Mouse (Mus musculus) R1 (cell line): ENCODE measurements at regions not wholly inside any gene's neighbourhood (a gene's known extent, or its start where the extent isn't known, plus 50 kb on each side); places are given as distances from the start of the nearest gene placed in this dataset.

ENCODE experiments used
- DNase-seq: peaks from one replicate; pipeline ENCODE4 v3.0.0-alpha.2; 2018; ENCODE audit warnings: low read depth, low spot score

DNA sequence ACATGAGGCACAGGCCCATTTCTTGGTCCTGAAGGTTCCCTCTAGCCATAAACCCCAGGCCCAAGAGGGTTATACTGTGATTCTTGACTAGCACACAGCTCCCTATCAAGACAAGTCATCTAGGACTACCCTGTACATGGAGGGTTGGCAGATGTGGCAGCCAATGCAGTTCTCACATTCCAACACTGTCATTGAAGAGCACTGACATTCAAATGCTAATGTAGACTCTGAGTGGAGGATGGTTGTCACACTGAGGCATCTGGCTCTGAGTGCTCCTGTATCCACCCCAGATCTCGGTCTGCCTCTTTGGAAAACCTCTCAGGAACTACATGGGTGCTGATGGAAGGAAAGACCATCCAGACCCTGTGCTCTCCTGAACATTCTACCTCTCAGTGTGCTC lies 900.5 kb upstream of the 1700015G11Rik start:
- peak; percentile 45 for DNase-seq

DNA sequence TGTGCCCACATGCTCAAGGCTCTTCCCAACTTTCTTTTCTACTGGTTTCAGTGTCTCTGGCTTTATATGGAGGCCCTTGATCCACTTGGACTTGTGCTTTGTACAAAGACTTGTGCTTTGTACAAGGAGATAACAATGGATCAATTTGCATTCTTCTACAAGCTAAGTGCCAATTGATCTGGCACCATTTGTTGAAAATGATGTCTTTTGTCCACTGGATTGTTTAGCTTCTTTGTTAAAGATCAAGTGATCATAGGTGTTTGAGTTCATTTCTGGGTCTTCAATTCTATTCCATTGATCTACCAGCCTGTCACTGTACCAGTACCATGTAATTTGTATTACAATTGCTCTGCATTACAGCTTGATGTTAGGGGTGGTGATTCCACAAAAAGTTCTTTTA lies 895.8 kb upstream of the 1700015G11Rik start:
- peak; percentile 44 for DNase-seq

DNA sequence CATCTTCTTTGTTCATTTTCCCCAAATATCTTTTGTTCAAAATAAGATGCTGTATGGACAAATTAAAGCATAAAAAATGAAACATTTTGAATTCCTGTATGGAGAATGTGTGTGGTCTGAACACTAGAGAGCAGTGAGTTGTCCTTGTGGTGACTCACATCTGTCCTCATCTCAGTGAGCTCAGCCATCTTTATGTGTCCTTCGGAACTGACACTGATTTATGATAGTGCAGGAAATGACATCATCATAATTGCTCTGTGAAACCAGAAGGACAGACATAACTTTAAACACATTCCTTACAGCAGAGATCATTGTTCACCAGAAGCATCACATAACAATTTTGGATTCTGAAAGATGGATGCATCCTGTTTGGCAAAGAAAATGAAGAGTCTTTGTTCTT lies 850.2 kb upstream of the 1700015G11Rik start:
- DNase-seq = no peak

DNA sequence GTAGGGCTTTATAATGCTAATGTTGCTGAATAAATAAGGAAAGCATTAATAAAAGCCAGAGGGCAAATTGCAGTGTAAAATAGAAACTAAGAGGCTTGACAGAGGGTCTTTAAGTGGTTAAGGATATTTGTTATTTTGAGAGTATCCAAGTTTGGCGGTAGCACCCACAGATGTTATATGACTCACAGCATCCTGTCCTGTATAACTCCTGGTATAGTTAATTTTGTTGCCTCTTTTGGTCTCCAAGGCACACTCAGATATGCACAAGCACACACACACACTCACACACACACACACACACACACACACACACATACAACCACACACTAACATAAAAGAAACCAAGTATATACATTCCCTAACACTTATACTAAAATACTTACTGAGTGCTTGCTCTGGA lies 806.8 kb upstream of the 1700015G11Rik start:
- no peak for DNase-seq

DNA sequence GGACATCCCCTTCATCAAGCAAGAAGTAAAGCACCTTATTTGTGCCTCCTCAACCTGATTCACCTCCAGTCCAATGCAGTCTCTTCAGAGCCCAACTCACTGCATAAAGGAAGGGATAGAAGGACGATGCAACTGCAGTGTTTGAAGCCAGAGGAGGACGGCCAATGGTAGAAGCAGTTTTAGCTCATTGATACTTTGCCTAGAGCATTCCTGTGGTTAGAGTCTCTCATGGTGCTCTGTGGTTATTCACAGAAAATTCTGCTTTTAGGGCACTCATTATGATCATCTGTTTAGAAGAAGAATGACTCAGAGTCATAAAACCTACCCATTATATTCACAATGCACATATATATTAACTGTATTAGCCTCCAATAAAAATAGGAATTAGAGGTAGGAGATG lies 792.6 kb upstream of the 1700015G11Rik start:
- DNase-seq = no peak
